Mouse (Mus musculus) cerebellum, postnatal 4 days (tissue): ENCODE measurements around the gene Fndc11.

ENCODE experiments used
- DNase-seq, 2 experiments: peaks; one replicate each; pipeline ENCODE4 v3.0.0; 2022; ENCODE audit warnings: low spot score in 2 of 2, mixed read lengths in 1 of 2

Gene Fndc11

DNA sequence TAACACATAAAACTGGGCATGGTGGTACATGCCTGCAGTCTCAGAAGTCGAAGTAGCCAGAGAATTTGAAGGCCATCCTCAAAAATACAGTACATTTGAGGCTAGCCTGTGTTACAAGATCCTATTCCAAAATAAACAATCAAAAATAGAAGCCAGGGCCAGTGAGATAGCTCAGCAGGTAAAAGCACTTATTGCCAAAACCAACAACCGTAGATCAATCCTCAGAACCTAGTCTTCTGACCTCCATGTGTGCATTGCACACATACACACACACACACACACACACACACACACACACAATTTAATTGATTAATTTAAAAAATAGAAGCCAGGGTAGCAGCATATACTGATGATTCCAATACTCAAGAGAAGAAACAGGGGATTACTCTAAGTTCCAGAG is 47.0 kb downstream of the Fndc11 start:
- DNase-seq, result no peak

DNA sequence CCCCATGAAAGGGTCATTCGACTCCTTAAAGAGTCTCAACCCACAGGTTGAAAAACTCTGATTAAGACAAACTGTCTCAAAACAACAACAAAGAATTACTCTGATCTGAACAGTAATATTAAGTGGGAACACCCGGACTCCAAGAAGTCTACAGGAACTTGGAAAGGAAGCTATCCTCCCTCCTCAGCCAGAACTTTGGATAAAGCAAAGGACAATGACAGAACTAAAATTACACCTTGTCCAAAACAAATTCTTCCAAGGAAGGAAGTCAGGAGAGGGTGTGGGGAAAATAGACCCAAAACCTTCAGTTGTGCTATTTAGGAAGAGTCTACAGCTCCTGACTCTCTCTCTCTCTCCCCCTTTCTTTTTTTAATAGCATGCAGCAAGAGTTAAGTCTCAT is 52.3 kb downstream of the Fndc11 start:
- no peak for DNase-seq
